Mouse (Mus musculus) neural tube, embryonic 10.5 days (tissue): ENCODE results near the gene Rarres1.

Experiments
- DNase-seq: peaks from one replicate; pipeline ENCODE4 v3.0.0-alpha.2; 2017; ENCODE audit warnings: low spot score; ENCODE audit errors: extremely low spot score

The Rarres1 gene

DNA sequence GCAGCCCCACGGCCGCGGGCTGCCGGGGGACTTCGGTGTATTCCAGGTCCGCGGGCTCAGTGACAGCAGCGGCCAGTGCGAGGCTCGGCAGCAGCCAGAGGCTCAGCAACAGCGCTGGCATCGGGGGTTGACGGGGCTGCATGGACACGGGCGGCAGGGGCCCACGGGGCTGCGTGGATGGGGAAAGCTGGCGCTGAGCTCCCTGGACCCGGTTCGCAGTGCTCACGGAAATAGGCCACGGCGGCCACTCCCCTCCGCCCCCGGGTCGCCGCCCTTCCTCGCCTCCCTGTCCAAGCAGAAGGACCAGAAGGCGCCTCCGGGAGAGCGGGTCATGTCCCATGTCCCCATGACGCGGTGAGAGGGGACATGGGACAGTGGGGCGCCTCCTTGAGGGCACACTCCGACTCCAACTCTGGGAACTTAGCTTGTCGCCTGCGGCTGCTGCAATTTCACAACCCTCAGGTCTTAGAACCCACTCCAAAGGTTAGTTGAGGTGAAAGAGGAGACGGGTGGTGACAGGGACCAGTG, at the start of gene Rarres1:
Rarres1 (minus strand) TSS at position 250 of the 528 bp plus-strand sequence.
- DNase-seq = peak; percentile 47

DNA sequence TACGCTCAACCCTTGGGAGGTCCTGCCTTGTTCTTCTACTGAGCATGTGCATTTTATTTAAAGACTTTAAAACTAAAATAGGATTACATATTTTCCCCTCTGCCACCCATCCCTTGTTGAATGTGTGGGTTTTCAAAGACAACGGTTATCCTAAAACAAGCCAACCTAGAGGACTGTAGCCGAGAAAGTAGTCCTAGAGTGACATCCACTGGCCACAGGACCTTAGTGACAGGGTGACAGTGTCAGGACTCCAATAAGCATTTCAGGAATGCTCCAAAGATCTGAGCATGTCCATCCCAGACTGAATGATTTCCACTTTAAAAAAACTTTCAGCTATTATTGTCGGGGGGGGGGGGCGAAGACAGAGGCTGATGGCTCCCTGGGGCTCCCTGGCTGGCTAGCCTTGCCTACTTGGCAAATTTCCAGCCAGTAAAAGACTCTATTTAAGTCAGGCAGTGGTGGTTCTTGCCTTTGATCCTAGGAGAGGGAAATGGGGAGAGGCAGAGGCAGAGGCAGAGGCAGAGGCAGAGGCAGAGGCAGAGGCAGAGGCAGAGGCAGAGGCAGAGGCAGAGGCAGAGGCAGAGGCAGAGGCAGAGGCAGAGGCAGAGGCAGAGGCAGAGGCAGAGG, 49.5 kb upstream of the Rarres1 start:
- no peak for DNase-seq

DNA sequence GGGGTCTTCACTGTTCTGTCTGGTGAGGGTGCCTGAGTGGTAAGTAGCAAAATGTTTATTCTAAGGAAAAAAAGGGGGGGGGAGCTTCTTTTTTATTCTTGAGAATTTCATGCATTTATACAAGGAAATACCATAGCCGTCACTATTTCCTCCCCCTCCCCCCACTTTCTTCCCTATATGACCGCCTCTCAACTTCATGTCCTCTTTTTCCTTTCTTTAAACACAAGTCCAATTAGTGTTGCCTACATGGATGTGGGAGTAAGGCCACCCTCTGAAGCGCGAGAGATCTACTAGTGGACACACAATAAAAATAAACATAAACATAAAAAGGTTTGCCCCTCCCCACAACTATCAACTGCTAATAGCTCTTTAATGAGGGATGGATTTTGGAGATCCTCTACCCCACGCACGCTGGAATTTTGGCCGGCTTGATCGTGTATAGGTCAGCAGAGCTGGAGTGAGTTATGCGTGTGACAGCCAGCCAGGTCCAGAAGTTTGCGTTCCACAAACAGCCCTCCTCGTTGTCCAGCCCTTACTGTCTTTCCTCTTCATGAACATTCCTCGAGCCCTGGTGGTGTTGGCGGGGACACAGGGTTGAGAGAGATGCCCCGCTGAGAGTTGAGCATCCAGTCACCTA, 42.5 kb upstream of the Rarres1 start:
- DNase-seq = no peak

DNA sequence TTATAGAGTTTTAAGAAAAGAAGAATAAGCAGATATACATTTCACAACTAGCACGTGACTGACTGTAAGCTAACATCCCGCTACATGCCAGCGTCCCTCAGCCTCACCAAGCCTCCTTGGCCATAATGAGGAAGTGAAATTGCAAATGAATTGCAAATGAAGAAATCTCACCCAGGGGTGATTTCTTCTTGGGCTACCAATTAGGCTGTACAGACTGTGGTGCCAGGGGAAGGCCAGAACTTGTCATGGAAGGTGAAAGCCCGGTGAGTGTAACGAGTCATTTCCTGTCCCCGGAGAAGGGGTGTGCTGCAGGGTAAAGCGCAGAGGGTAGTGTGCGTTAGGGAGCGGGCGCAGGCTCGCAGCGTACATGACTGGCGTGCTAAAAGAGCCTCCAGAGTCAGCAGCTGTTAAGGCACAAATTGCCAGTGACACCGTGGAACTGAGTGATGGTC, 41.9 kb upstream of the Rarres1 start:
- DNase-seq = peak; percentile 23

DNA sequence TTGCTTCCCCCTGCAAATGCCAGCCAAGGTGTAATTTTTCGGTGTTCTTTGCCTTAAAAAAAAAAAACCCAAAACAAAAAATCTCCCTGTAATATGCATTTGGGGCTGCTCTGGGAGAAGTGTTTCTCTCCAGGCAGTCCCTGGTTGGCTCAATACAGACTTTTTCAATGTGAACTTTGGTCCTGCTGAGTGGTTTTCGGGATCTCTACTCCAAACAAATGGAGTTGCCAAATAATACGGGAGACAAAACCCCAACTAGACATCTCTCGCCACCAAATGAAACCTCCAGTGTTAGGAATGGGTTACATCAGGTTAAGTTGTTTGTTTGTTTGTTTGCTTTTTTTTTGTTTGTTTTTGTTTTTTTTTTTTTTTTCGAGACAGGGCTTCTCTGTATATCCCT, 39.9 kb upstream of the Rarres1 start:
- DNase-seq = no peak

DNA sequence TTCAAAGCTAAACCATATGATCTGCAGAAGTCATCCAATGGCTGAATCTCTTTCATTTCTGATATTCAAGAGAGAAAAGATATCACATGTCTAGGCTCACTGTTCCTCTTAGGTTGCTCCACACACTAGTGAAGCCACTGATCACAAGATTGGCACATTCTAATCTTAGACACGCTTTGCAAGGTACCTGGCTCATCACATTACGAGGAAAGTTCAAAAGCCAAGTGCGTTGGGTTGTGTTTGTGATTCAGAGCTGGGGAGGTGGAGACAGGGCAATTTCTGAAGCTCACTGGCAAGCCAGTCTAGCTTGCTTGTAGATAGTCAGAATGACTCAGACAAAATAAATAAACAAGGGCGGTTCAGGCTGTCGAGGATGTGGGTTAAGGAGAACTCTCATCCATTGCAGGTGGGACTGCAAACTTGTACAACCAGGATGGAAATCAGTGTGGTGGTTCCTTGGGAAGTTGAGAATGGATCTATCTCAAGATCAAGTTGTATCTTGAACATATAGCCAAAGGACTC, 38.7 kb upstream of the Rarres1 start:
- DNase-seq = no peak

DNA sequence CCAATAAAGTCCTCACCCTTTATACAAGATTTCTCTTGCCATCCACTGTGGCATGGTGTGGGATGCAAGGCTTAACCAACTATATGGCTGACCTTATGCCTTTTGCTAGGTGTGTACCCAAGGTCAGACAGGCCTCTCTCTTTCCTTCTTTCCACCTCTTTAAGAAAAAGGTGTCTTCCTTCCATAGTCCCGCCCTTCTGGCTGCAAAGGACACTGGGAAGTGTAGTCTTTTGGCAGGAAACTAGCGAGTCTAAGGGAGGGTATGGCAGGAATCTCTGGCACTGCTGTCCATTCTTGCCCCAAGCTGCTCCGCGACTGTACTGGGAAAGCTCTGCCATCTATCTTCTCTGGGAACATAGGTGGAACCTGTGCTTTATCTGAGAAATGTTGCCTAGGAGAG, 38.0 kb upstream of the Rarres1 start:
- DNase-seq = no peak

DNA sequence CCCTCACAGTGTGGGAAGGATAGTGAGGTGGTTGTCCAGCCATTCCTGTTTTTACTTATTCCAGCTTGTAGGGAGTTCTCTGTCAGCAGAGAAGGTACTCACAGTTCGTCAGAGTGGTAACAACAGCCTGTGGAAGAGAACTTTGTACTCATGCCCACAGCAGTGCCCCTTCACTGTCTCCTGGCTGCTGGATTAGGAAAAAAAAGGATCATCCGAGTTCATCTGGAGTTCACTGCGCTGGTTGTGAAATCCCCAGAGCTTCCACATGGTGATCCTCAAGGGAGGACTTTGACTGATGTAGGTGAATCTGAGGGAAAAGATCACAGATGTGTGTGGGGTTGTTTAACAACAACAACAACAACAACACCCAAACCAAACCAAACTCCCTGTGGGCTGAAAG, 35.9 kb upstream of the Rarres1 start:
- DNase-seq = no peak

DNA sequence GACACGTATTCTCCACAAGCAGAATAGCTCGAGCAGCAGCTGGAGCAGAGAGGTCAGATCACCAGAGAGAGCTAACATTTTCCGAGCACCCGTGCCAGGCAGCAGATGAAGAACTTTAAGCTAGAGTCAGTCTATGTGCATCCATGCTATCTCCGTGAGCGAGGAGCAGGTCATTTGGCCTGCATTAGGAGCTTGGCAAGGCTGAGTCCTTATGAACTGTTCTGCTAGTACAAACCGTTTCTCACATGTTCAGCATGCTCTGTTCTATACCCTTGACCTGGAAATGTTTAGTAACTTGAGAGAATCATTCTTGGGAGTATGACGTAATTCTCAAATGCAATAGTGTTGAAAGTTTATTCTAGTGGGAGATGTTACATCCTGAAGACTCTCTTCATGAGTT, 28.3 kb upstream of the Rarres1 start:
- DNase-seq = no peak

DNA sequence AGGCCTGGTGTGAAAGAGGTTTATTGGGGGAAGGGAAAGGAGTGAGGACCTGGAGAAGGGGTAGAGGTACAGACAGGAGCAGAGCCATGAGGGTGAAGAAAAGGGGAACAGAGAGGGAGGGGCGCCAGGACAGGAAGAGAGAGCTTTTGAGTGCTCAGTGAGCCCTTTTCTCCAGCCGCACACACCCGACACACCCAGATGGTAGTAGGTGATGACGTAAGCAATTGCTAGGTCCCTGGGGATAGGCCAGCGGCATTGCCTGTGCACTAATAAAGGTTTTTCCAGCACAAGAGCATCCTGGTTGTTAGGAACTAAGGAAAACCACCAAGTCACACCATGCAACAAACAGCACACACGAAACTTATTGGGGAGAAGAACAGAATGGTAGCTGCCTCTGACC, 9.4 kb upstream of the Rarres1 start:
- no peak for DNase-seq

DNA sequence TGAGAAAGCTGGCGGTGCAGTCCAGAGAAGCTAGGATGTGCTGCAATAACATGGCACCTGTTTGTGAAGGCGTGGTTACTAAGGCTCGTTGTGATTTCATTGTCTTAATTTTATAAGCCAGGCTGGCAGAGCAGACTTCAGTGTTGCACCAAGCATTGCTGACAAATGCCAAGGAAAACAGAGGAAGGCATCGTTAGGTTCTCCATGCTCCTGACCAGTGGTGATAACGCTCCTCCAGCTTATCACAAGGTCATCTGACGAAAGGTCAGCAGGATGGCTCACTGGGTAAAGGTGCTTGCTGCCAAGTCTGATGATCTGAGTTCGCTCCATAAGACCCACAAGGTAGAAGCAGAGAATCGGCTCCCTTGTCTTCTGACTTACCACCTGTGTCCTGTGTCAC, 7.4 kb upstream of the Rarres1 start:
- no peak for DNase-seq

DNA sequence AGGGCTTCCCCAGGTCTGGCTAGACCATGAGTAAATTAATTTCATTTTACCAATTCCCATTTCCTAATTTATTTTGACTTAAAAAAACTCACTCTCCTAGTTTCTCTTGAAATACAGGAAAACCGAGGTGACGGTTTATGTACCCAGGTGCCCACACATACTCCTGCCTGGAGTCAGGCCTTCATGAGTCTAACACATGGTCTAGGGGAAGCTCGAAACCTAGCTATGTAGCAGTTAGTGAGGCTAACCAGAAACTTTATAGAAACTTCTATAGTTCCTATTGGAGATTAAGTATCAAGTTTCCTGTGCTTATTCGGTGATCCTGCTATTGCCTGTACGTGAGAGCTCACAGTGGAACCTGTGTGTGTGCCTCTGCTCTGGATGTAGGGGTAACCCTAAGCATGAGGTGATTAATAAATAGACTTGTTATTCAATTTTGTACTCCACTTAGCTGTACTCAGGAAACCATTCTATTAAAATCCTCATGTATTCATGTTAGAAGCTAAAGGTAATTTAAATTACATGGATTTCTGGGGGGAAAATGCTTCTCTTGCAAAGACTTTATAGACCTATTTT, 5.3 kb upstream of the Rarres1 start:
- no peak for DNase-seq

DNA sequence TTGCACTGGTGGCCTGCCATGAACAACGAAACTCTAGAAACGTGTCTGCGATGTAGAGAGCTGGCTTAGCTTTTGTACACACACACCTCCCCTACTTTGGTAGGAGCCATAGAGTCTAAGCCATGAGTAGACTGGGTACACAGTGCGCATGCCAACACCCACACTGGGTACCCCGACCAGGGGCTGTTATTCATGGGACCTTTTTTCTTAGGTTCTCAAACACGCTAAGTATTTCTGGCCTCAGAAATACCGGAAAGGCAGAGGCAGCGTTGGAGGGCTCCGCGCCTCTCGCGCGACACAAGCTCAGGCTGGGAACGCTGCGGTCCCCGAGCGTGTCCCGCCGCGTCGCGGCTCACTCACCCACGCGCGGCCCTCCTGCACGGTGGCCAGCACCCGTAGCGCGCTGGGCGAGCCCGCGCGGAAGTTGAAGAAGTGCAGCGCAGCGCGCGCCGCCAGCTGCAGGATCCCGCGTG, 486 bp downstream of the Rarres1 start:
- DNase-seq = peak; percentile 50

DNA sequence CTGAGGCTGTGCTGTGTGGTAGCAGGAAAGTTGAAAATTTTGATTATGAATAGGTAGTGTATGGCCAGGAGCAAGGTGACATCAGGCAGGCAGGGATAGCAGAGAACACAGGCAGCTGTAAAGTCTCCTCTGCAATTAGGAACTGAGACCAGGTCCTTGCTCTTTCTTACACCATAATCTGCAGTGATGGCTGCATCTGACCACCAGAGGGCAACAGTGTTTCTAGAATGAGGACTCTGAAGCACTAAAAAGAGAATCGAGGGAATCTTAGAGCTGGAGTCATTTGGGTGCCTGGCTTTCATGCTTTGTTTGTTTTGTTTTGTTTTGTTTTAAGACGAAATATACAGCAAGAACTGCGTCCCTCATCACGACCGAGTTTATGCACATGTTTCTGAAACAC, 2.5 kb downstream of the Rarres1 start:
- DNase-seq = peak; percentile 68

DNA sequence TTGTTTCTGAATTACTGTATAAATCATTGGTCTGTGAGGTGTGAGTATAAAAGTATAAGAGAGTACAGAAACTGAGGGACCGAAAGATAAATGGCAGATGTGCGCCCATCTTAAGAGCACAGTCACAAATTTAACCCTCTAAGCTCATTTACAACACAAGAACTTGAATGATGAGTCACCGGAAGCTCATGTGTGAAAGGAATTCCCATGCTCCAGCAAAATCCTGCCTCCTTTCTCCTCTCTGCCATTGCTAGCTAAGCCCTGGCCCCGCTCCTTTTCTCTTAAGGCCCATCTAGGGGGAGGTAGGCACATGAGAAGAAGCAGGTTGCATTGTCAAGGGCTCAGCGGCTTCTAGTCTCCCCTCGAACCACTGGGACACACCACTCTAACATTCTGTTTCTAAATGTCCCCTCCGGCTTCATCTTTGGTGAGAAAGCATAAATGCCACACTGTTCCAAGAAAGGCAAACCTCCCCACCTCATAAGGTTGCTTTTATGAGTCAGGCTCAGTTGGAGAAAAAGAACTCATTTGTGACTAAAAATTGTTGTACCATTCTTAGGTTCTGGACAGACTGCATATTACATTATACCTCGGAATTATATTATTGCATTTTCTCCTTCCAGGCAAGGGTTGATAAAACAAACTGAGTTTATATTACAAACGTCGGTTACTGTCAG, 7.0 kb downstream of the Rarres1 start:
- no peak for DNase-seq

DNA sequence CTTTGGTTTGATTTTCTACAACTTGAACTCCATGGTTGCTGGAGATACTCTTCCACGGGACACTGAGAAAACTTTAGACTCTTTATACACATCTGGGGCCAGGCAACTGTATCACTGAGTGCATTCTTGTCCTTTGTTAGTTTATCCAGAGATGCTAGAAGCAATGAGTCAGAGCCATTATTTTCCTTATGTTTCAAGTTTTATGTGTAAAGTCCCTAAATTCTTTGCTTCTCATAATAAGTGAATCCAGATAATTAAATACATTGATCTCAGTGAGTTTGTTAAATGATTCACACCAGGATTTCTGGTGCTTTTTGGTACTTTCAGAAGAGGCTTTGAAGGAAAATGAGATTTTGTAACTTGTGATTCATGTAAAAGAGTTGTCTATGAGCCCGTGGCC, 10.0 kb downstream of the Rarres1 start:
- no peak for DNase-seq

DNA sequence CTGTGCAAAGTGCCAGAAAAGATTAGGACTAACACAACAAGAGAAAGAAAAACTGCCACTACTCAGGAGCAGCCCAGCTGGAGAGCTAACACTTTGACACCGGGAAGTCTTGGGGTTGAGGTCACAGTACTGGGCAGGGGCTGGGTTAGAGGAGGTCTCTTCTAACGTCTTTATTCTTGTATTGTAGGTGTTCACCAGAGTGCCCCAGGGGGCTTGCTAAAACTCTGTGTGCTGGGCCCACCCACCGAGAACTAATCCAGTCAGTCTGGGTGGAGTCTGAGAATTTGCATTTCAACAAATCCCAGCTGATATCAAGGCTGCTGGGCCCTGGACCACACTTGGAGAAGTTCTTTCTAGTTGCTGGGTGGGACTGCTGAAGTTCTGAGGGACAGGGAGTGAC, 11.4 kb downstream of the Rarres1 start:
- no peak for DNase-seq

DNA sequence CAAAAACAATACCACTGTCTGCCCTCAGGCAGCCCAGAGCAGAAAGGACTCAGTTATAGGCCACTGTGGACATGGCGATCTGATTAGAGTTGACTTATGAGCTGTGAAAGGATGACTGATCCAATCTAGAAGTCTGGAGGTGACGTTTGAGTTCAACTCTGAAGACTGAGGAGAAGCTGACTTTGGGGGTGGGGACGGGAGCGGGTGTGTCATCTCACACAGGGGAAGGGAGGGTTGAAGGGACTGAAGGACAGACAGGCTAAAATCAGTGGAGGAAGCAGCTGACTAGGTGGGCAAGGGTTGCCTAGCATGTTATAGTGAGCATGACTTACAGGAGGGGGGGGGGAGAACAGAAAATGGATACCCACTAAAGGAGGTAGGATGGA, 15.9 kb downstream of the Rarres1 start:
- no peak for DNase-seq

DNA sequence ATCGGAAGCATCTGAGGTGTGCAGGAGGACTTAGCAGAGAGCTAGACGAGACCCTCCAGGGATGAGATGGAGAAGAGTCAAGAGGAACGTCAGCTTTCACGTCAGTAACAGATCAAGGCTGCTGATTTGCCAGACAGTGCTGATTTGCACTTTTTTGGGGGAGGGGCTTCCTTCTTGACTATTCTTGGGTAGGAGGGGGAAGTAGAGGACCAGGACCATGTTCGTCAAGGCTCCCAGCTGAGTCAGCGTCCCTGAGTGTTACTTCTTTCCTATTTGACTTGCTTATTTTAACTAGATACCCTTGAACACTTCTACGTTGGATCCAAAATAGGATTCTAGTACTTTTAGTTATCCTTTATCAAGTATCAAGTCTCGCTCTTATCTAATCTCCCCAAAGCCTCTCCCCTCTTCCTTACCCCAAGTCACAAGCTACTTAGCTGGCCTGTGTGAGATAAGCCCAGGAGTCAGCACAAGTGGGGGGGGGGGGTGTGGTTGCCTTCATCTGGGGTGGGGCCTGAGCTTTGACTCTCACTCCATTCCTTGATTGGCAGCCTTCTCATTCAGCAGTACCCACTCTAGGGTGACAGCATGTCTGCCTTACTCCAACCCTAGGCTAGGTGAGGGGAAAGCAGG, 16.4 kb downstream of the Rarres1 start:
- no peak for DNase-seq

DNA sequence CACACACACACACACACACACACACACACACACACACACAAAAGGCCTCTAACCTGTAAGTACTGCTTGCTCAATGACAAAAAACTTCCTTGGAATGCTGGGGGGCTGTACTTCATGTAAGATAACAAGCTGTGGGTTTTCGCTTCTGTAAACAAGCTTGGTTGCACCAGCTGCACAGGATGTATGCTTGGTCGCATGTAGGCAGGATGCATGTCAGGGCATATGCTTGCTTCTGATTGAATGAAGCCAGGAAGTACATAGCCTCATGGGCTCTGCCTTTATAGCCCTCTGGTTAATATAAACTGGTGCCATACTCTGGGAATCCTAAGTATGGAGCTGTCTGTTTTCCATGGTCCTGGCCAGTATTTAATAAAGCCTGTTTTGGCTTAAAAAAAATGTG, 17.3 kb downstream of the Rarres1 start:
- no peak for DNase-seq

DNA sequence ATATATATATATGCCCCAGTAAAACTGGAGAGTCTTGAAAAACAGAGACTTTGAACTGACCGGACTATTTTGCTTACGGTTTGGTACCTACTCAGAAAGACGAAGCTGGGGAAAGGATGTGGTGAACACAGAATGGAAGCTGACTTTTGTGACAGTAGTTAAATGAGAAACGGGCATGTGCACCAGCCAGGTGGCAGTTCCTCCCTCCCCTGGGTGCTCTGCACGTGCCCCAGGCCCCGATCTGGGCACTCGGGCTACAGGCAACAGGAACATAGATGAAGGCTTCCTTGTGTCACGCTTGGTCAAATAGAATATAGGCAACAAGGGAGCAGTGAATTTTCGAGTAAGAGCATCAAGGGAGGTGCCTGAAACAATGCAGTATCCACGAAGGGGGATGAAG, 19.0 kb downstream of the Rarres1 start:
- no peak for DNase-seq
